Mouse (Mus musculus) ES-E14 (cell line): ENCODE measurements at regions not wholly inside any gene's neighbourhood (a gene's known extent, or its start where the extent isn't known, plus 50 kb on each side); places are given as distances from the start of the nearest gene placed in this dataset.

Experiments used
- CHD2 ChIP-seq: IDR thresholded peaks from 2 replicates; pipeline ENCODE4 v1.6.1; 2014; ENCODE audit warnings: mild to moderate bottlenecking, low read depth, low read length, inconsistent platforms
- MAFK ChIP-seq: IDR thresholded peaks from 2 replicates; pipeline ENCODE4 v1.6.1; 2014; ENCODE audit warnings: mild to moderate bottlenecking, low read depth, low read length, inconsistent platforms; ENCODE audit not compliant: insufficient read depth
- ZC3H11A ChIP-seq: IDR thresholded peaks from 2 replicates; pipeline ENCODE4 v1.6.1; 2012; ENCODE audit warnings: low read depth, mild to moderate bottlenecking, inconsistent platforms, low read length, borderline replicate concordance
- ZNF384 ChIP-seq: IDR thresholded peaks from 2 replicates; pipeline ENCODE4 v1.6.1; 2012; ENCODE audit warnings: low read depth, low read length, inconsistent platforms

DNA sequence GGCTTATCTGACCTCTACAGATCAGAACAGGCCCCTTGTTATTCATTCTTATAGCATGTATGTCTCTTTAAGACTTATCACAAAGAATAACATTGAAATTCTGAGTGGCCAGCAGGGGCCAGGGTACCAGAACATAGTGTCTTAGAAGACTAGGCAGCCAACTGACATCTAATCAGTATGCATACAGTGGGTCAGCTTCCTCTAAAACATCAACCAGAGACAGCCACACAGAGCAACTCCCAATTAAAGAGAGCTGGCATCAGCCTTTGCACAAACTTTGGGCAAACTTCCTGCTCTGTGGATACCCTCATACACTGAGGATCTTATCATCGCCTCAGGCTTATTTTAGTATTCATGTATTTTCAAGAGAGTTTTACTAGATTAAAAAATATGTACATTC, 109.1 kb downstream of the 4930474N05Rik start:
- TF ChIP-seq MAFK (no peak), CHD2 (no peak), ZNF384 (no peak), ZC3H11A (no peak)
